Mouse (Mus musculus): Measurements from ENCODE around the gene Cdh23. TPM values are rescaled to one million over a fixed set of nuclear protein-coding genes. Genes with fewer than 3 reads are reported as not detected.

Cdh23 gene
- polyA plus RNA-seq, 1 experiment from 2014 or later, result 0.44 TPM

- Histone ChIP-seq H3K9me3 (no peaks in the 10 kb centered on the region), H3K27ac (no peak overlapping the region), H3K4me1 (replicated peaks) (no peaks in the 10 kb centered on the region), H3K27me3 (replicated peaks) (no peaks in the 10 kb centered on the region), H3K9ac (no peak overlapping the region), H3K4me2 (replicated peaks) (no peak overlapping the region), H3K36me3 (no peaks in the 10 kb centered on the region), H3K4me3 (replicated peaks) (no peak overlapping the region)
- WGBS, result 93% methylated on average over 4 of the region's 4 CpGs
- ATAC-seq, result no peak
Observed at GRCm38 (mm10) chr10:60316166-60316565, 380.1 kb downstream of the Cdh23 start.

GRCm38 (mm10) chr10:60313606-60314005 lies 382.7 kb downstream of the Cdh23 start:
- 90% methylated on average over 5 of the region's 5 CpGs for WGBS

GRCm38 (mm10) chr10:60310629-60311028 lies 385.7 kb downstream of the Cdh23 start:
- Histone ChIP-seq H3K36me3 (no peaks in the 10 kb centered on the region), H3K9ac (no peak overlapping the region), H3K27ac (no peak overlapping the region), H3K4me1 (replicated peaks) (no peaks in the 10 kb centered on the region), H3K4me2 (replicated peaks) (no peak overlapping the region), H3K9me3 (no peaks in the 10 kb centered on the region), H3K27me3 (replicated peaks) (no peaks in the 10 kb centered on the region), H3K4me3 (replicated peaks) (no peak overlapping the region)
- 89% methylated on average over 13 of the region's 13 CpGs for WGBS
- ATAC-seq, result no peak

More at GRCm38 (mm10) chr10:60313606-60314005, 382.7 kb downstream of the Cdh23 start:
- Histone ChIP-seq H3K4me2 (replicated peaks) (no peak overlapping the region), H3K27ac (no peak overlapping the region), H3K9ac (no peak overlapping the region), H3K27me3 (replicated peaks) (no peaks in the 10 kb centered on the region), H3K4me1 (replicated peaks) (no peaks in the 10 kb centered on the region), H3K4me3 (replicated peaks) (no peak overlapping the region), H3K36me3 (no peaks in the 10 kb centered on the region), H3K9me3 (no peaks in the 10 kb centered on the region)
- no peak for ATAC-seq

- no peaks in the 10 kb centered on the region for H3K9me3 ChIP-seq
- 59% methylated on average over 15 of the region's 15 CpGs for WGBS
- no peak overlapping the region for H3K27ac ChIP-seq
- H3K4me1 ChIP-seq (replicated peaks), result no peaks in the 10 kb centered on the region
- H3K9ac ChIP-seq, result no peak overlapping the region
- peaks cover 20% of the 10 kb centered on the region for H3K36me3 ChIP-seq
- H3K4me3 ChIP-seq (replicated peaks), result no peak overlapping the region
- no peaks in the 10 kb centered on the region for H3K27me3 ChIP-seq (replicated peaks)
- H3K4me2 ChIP-seq (replicated peaks), result no peak overlapping the region
- ATAC-seq, result peak; percentile 80
Observed at GRCm38 (mm10) chr10:60304854-60305628, 391.2 kb downstream of the Cdh23 start.

- Histone ChIP-seq H3K4me1 (replicated peaks) (no peaks in the 10 kb centered on the region), H3K27me3 (replicated peaks) (no peaks in the 10 kb centered on the region), H3K4me3 (replicated peaks) (no peak overlapping the region), H3K36me3 (peaks cover 34% of the 10 kb centered on the region), H3K9ac (no peak overlapping the region), H3K4me2 (replicated peaks) (no peak overlapping the region), H3K27ac (no peak overlapping the region), H3K9me3 (no peaks in the 10 kb centered on the region)
- no peak for ATAC-seq
- WGBS, result 88% methylated on average over 17 of the region's 17 CpGs
Observed at GRCm38 (mm10) chr10:60303419-60303818, 392.9 kb downstream of the Cdh23 start.

- no peak for ATAC-seq
- WGBS, result 98% methylated on average over 12 of the region's 12 CpGs
- H3K9me3 ChIP-seq, result no peaks in the 10 kb centered on the region
- H3K4me3 ChIP-seq (replicated peaks), result no peak overlapping the region
- peaks cover 49% of the 10 kb centered on the region for H3K36me3 ChIP-seq
- H3K27me3 ChIP-seq (replicated peaks), result no peaks in the 10 kb centered on the region
- no peak overlapping the region for H3K27ac ChIP-seq
- no peak overlapping the region for H3K9ac ChIP-seq
- H3K4me1 ChIP-seq (replicated peaks), result no peaks in the 10 kb centered on the region
- H3K4me2 ChIP-seq (replicated peaks), result no peak overlapping the region
Observed at GRCm38 (mm10) chr10:60299636-60300035, 396.7 kb downstream of the Cdh23 start.

- H3K9me3 ChIP-seq, result no peaks in the 10 kb centered on the region
- 0 out of 2 replicates have a peak, but pooled peaks cover under 1% of the 10 kb centered on the region for H3K4me1 ChIP-seq (replicated peaks)
- H3K4me3 ChIP-seq (replicated peaks), result no peak overlapping the region
- H3K36me3 ChIP-seq, result peaks cover 50% of the 10 kb centered on the region
- H3K9ac ChIP-seq, result no peak overlapping the region
- H3K27me3 ChIP-seq (replicated peaks), result no peaks in the 10 kb centered on the region
- no peak overlapping the region for H3K4me2 ChIP-seq (replicated peaks)
- H3K27ac ChIP-seq, result no peak overlapping the region
- WGBS, result 81% methylated on average over 9 of the region's 9 CpGs
- ATAC-seq, result no peak; the same call in 1 of the 2 replicates
Observed at GRCm38 (mm10) chr10:60296027-60296426, 400.3 kb downstream of the Cdh23 start.

- Histone ChIP-seq H3K27me3 (replicated peaks) (no peaks in the 10 kb centered on the region), H3K36me3 (peaks cover 45% of the 10 kb centered on the region), H3K4me2 (replicated peaks) (no peak overlapping the region), H3K9ac (no peak overlapping the region), H3K4me3 (replicated peaks) (no peak overlapping the region), H3K9me3 (no peaks in the 10 kb centered on the region), H3K4me1 (replicated peaks) (peaks cover 6% of the 10 kb centered on the region), H3K27ac (no peak overlapping the region)
- 82% methylated on average over 3 of the region's 3 CpGs for WGBS
- no peak for ATAC-seq
Observed at GRCm38 (mm10) chr10:60295356-60295755, 400.9 kb downstream of the Cdh23 start.

GRCm38 (mm10) chr10:60294621-60295020 lies 401.7 kb downstream of the Cdh23 start:
- Histone ChIP-seq H3K27ac (no peak overlapping the region), H3K36me3 (peaks cover 38% of the 10 kb centered on the region), H3K9ac (no peak overlapping the region), H3K9me3 (no peaks in the 10 kb centered on the region), H3K4me1 (replicated peaks) (peaks cover 14% of the 10 kb centered on the region), H3K27me3 (replicated peaks) (no peaks in the 10 kb centered on the region), H3K4me2 (replicated peaks) (no peak overlapping the region), H3K4me3 (replicated peaks) (no peak overlapping the region)
- no peak for ATAC-seq
- 82% methylated on average over 7 of the region's 7 CpGs for WGBS

GRCm38 (mm10) chr10:60292209-60292608 lies 404.1 kb downstream of the Cdh23 start:
- WGBS, result 84% methylated on average over 8 of the region's 8 CpGs
- Histone ChIP-seq H3K36me3 (peaks cover 25% of the 10 kb centered on the region), H3K4me3 (replicated peaks) (no peak overlapping the region)

GRCm38 (mm10) chr10:60290739-60291110 lies 405.6 kb downstream of the Cdh23 start:
- no peak overlapping the region for H3K4me3 ChIP-seq (replicated peaks)
- no peaks in the 10 kb centered on the region for H3K9me3 ChIP-seq
- peak; percentile 55 for ATAC-seq
- WGBS, result 66% methylated on average over 8 of the region's 8 CpGs
- H3K9ac ChIP-seq, result no peak overlapping the region
- peaks cover 21% of the 10 kb centered on the region for H3K36me3 ChIP-seq
- H3K4me1 ChIP-seq (replicated peaks), result peaks cover 29% of the 10 kb centered on the region
- H3K4me2 ChIP-seq (replicated peaks), result 0 out of 2 replicates have a peak overlapping the region, but pooled peaks have one; percentile 9
- 0 out of 2 replicates have a peak overlapping the region, but pooled peaks have one; percentile 18 for H3K27ac ChIP-seq
- H3K27me3 ChIP-seq (replicated peaks), result no peaks in the 10 kb centered on the region

More at GRCm38 (mm10) chr10:60292209-60292608, 404.1 kb downstream of the Cdh23 start:
- H3K27me3 ChIP-seq (replicated peaks), result no peaks in the 10 kb centered on the region
- H3K27ac ChIP-seq, result no peak overlapping the region
- no peak overlapping the region for H3K9ac ChIP-seq
- H3K4me2 ChIP-seq (replicated peaks), result no peak overlapping the region
- H3K9me3 ChIP-seq, result no peaks in the 10 kb centered on the region
- no peak for ATAC-seq
- H3K4me1 ChIP-seq (replicated peaks), result peaks cover 24% of the 10 kb centered on the region

GRCm38 (mm10) chr10:60290026-60290738 lies 406.1 kb downstream of the Cdh23 start:
- Histone ChIP-seq H3K9ac (no peak overlapping the region; the same call in 1 of the 2 replicates), H3K4me1 (replicated peaks) (peaks cover 34% of the 10 kb centered on the region), H3K4me2 (replicated peaks) (0 out of 2 replicates have a peak overlapping the region, but pooled peaks have one; percentile 9), H3K4me3 (replicated peaks) (no peak overlapping the region), H3K27me3 (replicated peaks) (no peaks in the 10 kb centered on the region), H3K27ac (peak overlapping the region; percentile 18; the same call in 1 of the 2 replicates), H3K36me3 (peaks cover 15% of the 10 kb centered on the region), H3K9me3 (no peaks in the 10 kb centered on the region)
- ATAC-seq, result 0 out of 2 replicates have a peak, but pooled peaks have one; percentile 21
- 46% methylated on average over 7 of the region's 7 CpGs for WGBS

All from intestine, embryonic 15.5 days (tissue).